Mouse (Mus musculus) embryonic facial prominence, embryonic 13.5 days (tissue): Measurements from ENCODE around the gene Tbc1d16. TPM values are rescaled to one million over a fixed set of nuclear protein-coding genes. Genes with fewer than 3 reads are reported as not detected.

Experiments used
- ATAC-seq: fragments of 200-750 bp; cut with Nextera tagmentation; 2 replicates; pipeline ENCODE4 v1.8.0; 2017; ENCODE audit warnings: low read depth; ENCODE audit not compliant: insufficient number of reproducible peaks, insufficient read depth, low FRiP score, low TSS enrichment
- H3K27ac ChIP-seq: fragments of 300-500 bp; sonication (generic); 2 replicates; pipeline ENCODE4 v1.5.1; 2015; ENCODE audit warnings: moderate library complexity, mild to moderate bottlenecking, inconsistent platforms
- H3K27me3 ChIP-seq: fragments of 300-500 bp; sonication (generic); 2 replicates; pipeline ENCODE4 v1.6.1; 2015; ENCODE audit warnings: mild to moderate bottlenecking, inconsistent platforms
- H3K36me3 ChIP-seq: fragments of 300-500 bp; sonication (generic); 2 replicates; pipeline ENCODE4 v1.6.1; 2015; ENCODE audit warnings: mild to moderate bottlenecking, inconsistent platforms
- H3K4me1 ChIP-seq: fragments of 300-500 bp; sonication (generic); 2 replicates; pipeline ENCODE4 v1.6.1; 2015; ENCODE audit warnings: inconsistent platforms
- H3K4me2 ChIP-seq: fragments of 300-500 bp; sonication (generic); 2 replicates; pipeline ENCODE4 v1.6.1; 2015; ENCODE audit warnings: moderate library complexity, mild to moderate bottlenecking, inconsistent platforms
- H3K4me3 ChIP-seq: fragments of 300-500 bp; sonication (generic); 2 replicates; pipeline ENCODE4 v1.5.1; 2015; ENCODE audit warnings: mild to moderate bottlenecking, inconsistent platforms
- H3K9ac ChIP-seq: fragments of 300-500 bp; sonication (generic); 2 replicates; pipeline ENCODE4 v1.6.1; 2015; ENCODE audit warnings: mild to moderate bottlenecking, inconsistent platforms
- H3K9me3 ChIP-seq: fragments of 300-500 bp; sonication (generic); 2 replicates; pipeline ENCODE4 v1.6.1; 2016; ENCODE audit warnings: inconsistent platforms
- WGBS: fragments of 180-500 bp; shearing (Covaris S2); methylation state at CpG from one replicate; pipeline ENCODE4 v1.1.7; 2015; ENCODE audit warnings: mixed read lengths; 5-methylcytosine and 5-hydroxymethylcytosine counted together
- polyA plus RNA-seq: library from polyadenylated mRNA; unstranded; fragments of >200 nt; fragmentation: Nextera tagmentation; extraction: Ambion mirVana; gene quantifications from 2 replicates; pipeline ENCODE4 v1.2.1, GENCODE M21; 2015

Tbc1d16 gene
- polyA plus RNA-seq, 1 experiment from 2014 or later, result 24.9 TPM

- 82% methylated on average over 3 of the region's 3 CpGs for WGBS
- H3K4me1 ChIP-seq, result peaks cover 49% of the 10 kb centered on the region
- H3K27ac ChIP-seq, result no peak overlapping the region
These were observed 41.9 kb downstream of the Tbc1d16 start for GRCm38 (mm10) chr11:119186381-119186780.

GRCm38 (mm10) chr11:119183684-119184310, 44.5 kb downstream of the Tbc1d16 start:
- Histone ChIP-seq H3K27me3 (no peaks in the 10 kb centered on the region), H3K4me3 (no peak overlapping the region), H3K9me3 (no peaks in the 10 kb centered on the region), H3K36me3 (peaks cover 8% of the 10 kb centered on the region; the same call in 1 of the 2 replicates), H3K27ac (no peak overlapping the region), H3K9ac (no peak overlapping the region), H3K4me2 (no peak overlapping the region), H3K4me1 (peaks cover 27% of the 10 kb centered on the region)
- WGBS, result 72% methylated on average over 15 of the region's 15 CpGs
- ATAC-seq, result no peak

More at GRCm38 (mm10) chr11:119186381-119186780, 41.9 kb downstream of the Tbc1d16 start:
- Histone ChIP-seq H3K36me3 (no peaks in the 10 kb centered on the region), H3K9ac (no peak overlapping the region), H3K4me3 (no peak overlapping the region), H3K4me2 (no peak overlapping the region), H3K27me3 (no peaks in the 10 kb centered on the region), H3K9me3 (no peaks in the 10 kb centered on the region)
- no peak for ATAC-seq

- no peak overlapping the region for H3K27ac ChIP-seq
- no peaks in the 10 kb centered on the region for H3K27me3 ChIP-seq
- no peak overlapping the region for H3K4me2 ChIP-seq
- H3K4me1 ChIP-seq, result peaks cover 20% of the 10 kb centered on the region
- no peak overlapping the region for H3K9ac ChIP-seq
- H3K4me3 ChIP-seq, result no peak overlapping the region
- 83% methylated on average over 12 of the region's 12 CpGs for WGBS
- no peak for ATAC-seq
- peaks cover 8% of the 10 kb centered on the region; the same call in 1 of the 2 replicates for H3K36me3 ChIP-seq
- H3K9me3 ChIP-seq, result no peaks in the 10 kb centered on the region
These were observed 46.4 kb downstream of the Tbc1d16 start for GRCm38 (mm10) chr11:119181861-119182395.

- WGBS, result 80% methylated on average over 14 of the region's 14 CpGs
- Histone ChIP-seq H3K4me3 (no peak overlapping the region), H3K36me3 (peaks cover 8% of the 10 kb centered on the region; the same call in 1 of the 2 replicates), H3K27ac (no peak overlapping the region), H3K4me2 (no peak overlapping the region), H3K9ac (no peak overlapping the region), H3K4me1 (peaks cover 25% of the 10 kb centered on the region), H3K27me3 (no peaks in the 10 kb centered on the region), H3K9me3 (no peaks in the 10 kb centered on the region)
- no peak for ATAC-seq
These were observed 47.3 kb downstream of the Tbc1d16 start for GRCm38 (mm10) chr11:119180824-119181582.

- Histone ChIP-seq H3K4me1 (peaks cover 23% of the 10 kb centered on the region), H3K36me3 (peaks cover 20% of the 10 kb centered on the region), H3K4me2 (no peak overlapping the region), H3K9me3 (no peaks in the 10 kb centered on the region), H3K27ac (no peak overlapping the region), H3K9ac (no peak overlapping the region; the same call in 1 of the 2 replicates), H3K27me3 (no peaks in the 10 kb centered on the region), H3K4me3 (no peak overlapping the region)
- no peak for ATAC-seq
- WGBS, result 58% methylated on average over 8 of the region's 8 CpGs
These were observed 50.0 kb downstream of the Tbc1d16 start for GRCm38 (mm10) chr11:119178317-119178716.

GRCm38 (mm10) chr11:119176389-119177179, 51.7 kb downstream of the Tbc1d16 start:
- WGBS, result 77% methylated on average over 27 of the region's 27 CpGs
- H3K9me3 ChIP-seq, result no peaks in the 10 kb centered on the region
- no peak for ATAC-seq
- no peak overlapping the region for H3K27ac ChIP-seq
- H3K9ac ChIP-seq, result 0 out of 2 replicates have a peak overlapping the region, but pooled peaks have one; percentile 21
- H3K27me3 ChIP-seq, result no peaks in the 10 kb centered on the region
- peaks cover 24% of the 10 kb centered on the region for H3K36me3 ChIP-seq
- no peak overlapping the region for H3K4me3 ChIP-seq
- no peak overlapping the region for H3K4me2 ChIP-seq
- H3K4me1 ChIP-seq, result peaks cover 26% of the 10 kb centered on the region

GRCm38 (mm10) chr11:119171588-119171987, 56.7 kb downstream of the Tbc1d16 start:
- Histone ChIP-seq H3K4me2 (no peak overlapping the region), H3K4me1 (peaks cover 11% of the 10 kb centered on the region), H3K4me3 (no peak overlapping the region), H3K27me3 (no peaks in the 10 kb centered on the region), H3K9me3 (no peaks in the 10 kb centered on the region), H3K27ac (no peak overlapping the region), H3K9ac (no peak overlapping the region), H3K36me3 (peaks cover 26% of the 10 kb centered on the region)
- ATAC-seq, result no peak
- 86% methylated on average over 7 of the region's 7 CpGs for WGBS

- Histone ChIP-seq H3K4me1 (peaks cover 14% of the 10 kb centered on the region), H3K27ac (no peak overlapping the region)
- WGBS, result 86% methylated on average over 1 of the region's 1 CpGs
These were observed 59.4 kb downstream of the Tbc1d16 start for GRCm38 (mm10) chr11:119168851-119169250.

GRCm38 (mm10) chr11:119165995-119166394, 62.3 kb downstream of the Tbc1d16 start:
- peaks cover 12% of the 10 kb centered on the region; the same call in 1 of the 2 replicates for H3K4me1 ChIP-seq
- 81% methylated on average over 10 of the region's 10 CpGs for WGBS
- H3K4me3 ChIP-seq, result no peak overlapping the region
- no peaks in the 10 kb centered on the region for H3K27me3 ChIP-seq
- no peak overlapping the region for H3K4me2 ChIP-seq
- H3K27ac ChIP-seq, result no peak overlapping the region
- H3K36me3 ChIP-seq, result 0 out of 2 replicates have a peak, but pooled peaks cover 6% of the 10 kb centered on the region
- ATAC-seq, result no peak
- no peak overlapping the region for H3K9ac ChIP-seq
- H3K9me3 ChIP-seq, result no peaks in the 10 kb centered on the region

More at GRCm38 (mm10) chr11:119168851-119169250, 59.4 kb downstream of the Tbc1d16 start:
- Histone ChIP-seq H3K4me2 (no peak overlapping the region), H3K36me3 (peaks cover 17% of the 10 kb centered on the region), H3K4me3 (no peak overlapping the region), H3K27me3 (no peaks in the 10 kb centered on the region), H3K9me3 (no peaks in the 10 kb centered on the region), H3K9ac (no peak overlapping the region)
- ATAC-seq, result no peak

- Histone ChIP-seq H3K36me3 (no peaks in the 10 kb centered on the region), H3K27ac (no peak overlapping the region), H3K4me1 (peaks cover 14% of the 10 kb centered on the region; the same call in 1 of the 2 replicates), H3K9me3 (no peaks in the 10 kb centered on the region), H3K4me2 (no peak overlapping the region), H3K27me3 (no peaks in the 10 kb centered on the region), H3K9ac (no peak overlapping the region), H3K4me3 (no peak overlapping the region)
- no peak for ATAC-seq
- WGBS, result 85% methylated on average over 7 of the region's 7 CpGs
These were observed 63.9 kb downstream of the Tbc1d16 start for GRCm38 (mm10) chr11:119164375-119164774.

GRCm38 (mm10) chr11:119163734-119163992, 64.6 kb downstream of the Tbc1d16 start:
- no peak for ATAC-seq

More at GRCm38 (mm10) chr11:119163734-119163992, 64.6 kb downstream of the Tbc1d16 start:
- Histone ChIP-seq H3K36me3 (no peaks in the 10 kb centered on the region), H3K4me1 (peaks cover 21% of the 10 kb centered on the region), H3K27me3 (no peaks in the 10 kb centered on the region), H3K4me2 (no peak overlapping the region), H3K9ac (no peak overlapping the region), H3K27ac (no peak overlapping the region), H3K9me3 (no peaks in the 10 kb centered on the region), H3K4me3 (no peak overlapping the region)
- 91% methylated on average over 7 of the region's 7 CpGs for WGBS
